Mouse (Mus musculus): ENCODE results near the gene Adap1. TPM values are rescaled to one million over a fixed set of nuclear protein-coding genes. Genes with fewer than 3 reads are reported as not detected.

The Adap1 gene
- polyA plus RNA-seq, 1 experiment from 2014 or later: 132 TPM

DNA sequence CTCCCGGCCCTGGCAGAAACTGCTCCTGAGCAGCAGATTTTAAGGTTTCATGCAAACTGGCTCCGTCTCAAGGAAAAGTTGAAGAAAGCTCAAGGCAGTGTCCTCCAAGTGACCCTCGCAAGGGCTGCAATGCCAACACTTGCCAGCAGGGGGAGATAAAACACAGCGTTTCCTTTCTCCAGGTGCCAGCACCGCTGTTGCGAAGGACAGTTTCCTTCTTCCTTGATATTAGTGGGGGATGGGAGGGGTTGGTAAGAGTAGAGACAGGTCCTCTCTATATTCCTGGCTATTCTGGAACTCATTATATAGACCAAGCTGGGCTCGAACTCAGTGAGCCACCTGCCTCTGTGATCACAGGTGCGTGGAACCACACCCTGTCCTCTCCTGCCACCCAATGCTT is 6.3 kb upstream of the Adap1 start:
- ATAC-seq (ENCODE audit: low FRiP score, low read depth): no peak
- Histone ChIP-seq H3K9ac (no peak overlapping the region), H3K4me2 (no peak overlapping the region), H3K36me3 (peaks cover 11% of the 10 kb centered on the region), H3K27ac (replicated peaks) (no peak overlapping the region), H3K27me3 (no peaks in the 10 kb centered on the region; the same call in 1 of the 2 replicates), H3K9me3 (no peaks in the 10 kb centered on the region), H3K4me1 (replicated peaks) (no peaks in the 10 kb centered on the region), H3K4me3 (no peak overlapping the region)
- 20% methylated on average over 8 of the region's 8 CpGs for WGBS

DNA sequence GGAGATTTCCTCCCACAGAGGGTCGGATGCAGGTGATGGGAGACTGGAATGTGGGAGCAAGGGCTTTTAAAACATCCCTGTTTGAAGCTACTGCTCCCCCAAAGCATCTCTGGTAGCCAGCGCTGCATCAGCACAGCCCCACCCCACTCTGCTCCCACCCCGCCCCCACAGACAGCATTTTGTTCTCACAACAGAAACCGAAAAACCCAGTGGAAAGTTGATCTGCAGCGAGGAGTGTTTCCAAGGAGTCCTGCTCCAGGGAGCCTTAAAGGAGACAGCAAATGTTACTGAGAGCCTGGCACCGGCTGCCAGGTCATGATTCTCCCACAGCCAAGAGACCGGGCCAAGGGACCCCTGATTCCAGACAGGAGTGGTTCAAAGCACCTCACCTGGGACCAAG is 5.3 kb upstream of the Adap1 start:
- 74% methylated on average over 7 of the region's 7 CpGs for WGBS
- Histone ChIP-seq H3K27ac (replicated peaks) (no peak overlapping the region), H3K4me3 (no peak overlapping the region), H3K36me3 (0 out of 2 replicates have a peak, but pooled peaks cover 4% of the 10 kb centered on the region), H3K4me1 (replicated peaks) (0 out of 2 replicates have a peak, but pooled peaks cover 4% of the 10 kb centered on the region), H3K9me3 (no peaks in the 10 kb centered on the region), H3K9ac (no peak overlapping the region), H3K27me3 (no peaks in the 10 kb centered on the region; the same call in 1 of the 2 replicates), H3K4me2 (no peak overlapping the region)
- ATAC-seq (ENCODE audit: low FRiP score, low read depth): no peak

DNA sequence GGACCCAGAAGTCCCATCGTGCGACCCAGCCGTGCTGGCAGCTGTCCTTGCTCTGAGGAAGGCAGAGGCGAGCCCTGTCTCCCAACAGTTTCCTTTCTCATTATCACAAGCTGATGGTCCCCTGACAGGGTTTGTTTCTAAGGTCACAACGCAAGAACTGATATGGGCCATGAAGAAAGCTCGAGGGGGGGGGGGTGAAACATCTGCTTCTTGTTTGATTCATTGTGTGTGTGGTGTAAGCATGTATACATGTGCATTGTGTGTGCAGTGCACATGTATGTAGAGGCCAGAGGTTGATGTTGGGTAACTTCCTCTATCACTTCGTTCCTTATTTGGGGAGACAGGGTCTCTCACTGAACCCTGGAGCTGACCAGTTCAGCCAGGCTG is 2.2 kb upstream of the Adap1 start:
- H3K27me3 ChIP-seq: peaks cover 3% of the 10 kb centered on the region; the same call in 1 of the 2 replicates
- no peak for ATAC-seq (ENCODE audit: low FRiP score, low read depth)
- no peaks in the 10 kb centered on the region for H3K36me3 ChIP-seq
- WGBS: 74% methylated on average over 7 of the region's 7 CpGs
- H3K4me1 ChIP-seq (replicated peaks): peaks cover 28% of the 10 kb centered on the region
- H3K27ac ChIP-seq (replicated peaks): no peak overlapping the region
- H3K9ac ChIP-seq: no peak overlapping the region
- no peak overlapping the region for H3K4me2 ChIP-seq
- H3K9me3 ChIP-seq: no peaks in the 10 kb centered on the region
- no peak overlapping the region for H3K4me3 ChIP-seq

DNA sequence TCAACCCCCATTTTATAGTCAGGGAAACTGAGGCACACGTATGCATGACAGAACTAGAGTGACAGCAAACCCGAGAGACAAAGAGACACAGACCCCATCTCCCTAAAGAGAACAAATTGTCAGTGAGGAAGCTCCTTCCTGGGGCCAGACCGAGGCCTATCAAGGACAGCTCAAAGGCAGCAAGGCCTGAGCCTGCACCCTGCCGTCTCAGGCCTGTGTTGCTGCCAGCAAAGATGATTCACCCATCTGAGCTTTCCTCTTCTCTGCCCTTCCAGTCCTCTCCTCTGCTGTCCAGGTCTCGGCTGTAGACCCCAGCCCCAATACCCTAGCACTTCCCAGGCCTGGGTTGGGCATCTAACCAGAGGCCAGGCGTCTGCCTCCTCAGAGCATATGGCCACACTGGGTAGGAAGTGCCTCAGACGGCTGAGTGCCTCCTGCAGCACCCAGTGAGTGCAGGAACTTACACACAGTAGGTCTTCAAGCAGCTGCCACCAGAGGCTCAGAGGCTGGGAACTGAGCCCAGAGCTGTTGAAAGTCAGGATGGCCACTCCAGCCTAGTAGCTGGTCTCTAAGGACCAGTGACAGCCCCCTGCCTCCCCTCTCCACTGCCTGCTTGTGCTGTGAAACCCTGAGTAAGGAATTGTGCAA is 1.7 kb upstream of the Adap1 start:
- Histone ChIP-seq H3K27ac (replicated peaks) (no peak overlapping the region), H3K9ac (no peak overlapping the region), H3K4me3 (no peak overlapping the region), H3K4me1 (replicated peaks) (peaks cover 28% of the 10 kb centered on the region), H3K9me3 (no peaks in the 10 kb centered on the region), H3K36me3 (no peaks in the 10 kb centered on the region), H3K27me3 (peaks cover 3% of the 10 kb centered on the region; the same call in 1 of the 2 replicates), H3K4me2 (no peak overlapping the region)
- no peak for ATAC-seq (ENCODE audit: low FRiP score, low read depth)
- 78% methylated on average over 7 of the region's 7 CpGs for WGBS

DNA sequence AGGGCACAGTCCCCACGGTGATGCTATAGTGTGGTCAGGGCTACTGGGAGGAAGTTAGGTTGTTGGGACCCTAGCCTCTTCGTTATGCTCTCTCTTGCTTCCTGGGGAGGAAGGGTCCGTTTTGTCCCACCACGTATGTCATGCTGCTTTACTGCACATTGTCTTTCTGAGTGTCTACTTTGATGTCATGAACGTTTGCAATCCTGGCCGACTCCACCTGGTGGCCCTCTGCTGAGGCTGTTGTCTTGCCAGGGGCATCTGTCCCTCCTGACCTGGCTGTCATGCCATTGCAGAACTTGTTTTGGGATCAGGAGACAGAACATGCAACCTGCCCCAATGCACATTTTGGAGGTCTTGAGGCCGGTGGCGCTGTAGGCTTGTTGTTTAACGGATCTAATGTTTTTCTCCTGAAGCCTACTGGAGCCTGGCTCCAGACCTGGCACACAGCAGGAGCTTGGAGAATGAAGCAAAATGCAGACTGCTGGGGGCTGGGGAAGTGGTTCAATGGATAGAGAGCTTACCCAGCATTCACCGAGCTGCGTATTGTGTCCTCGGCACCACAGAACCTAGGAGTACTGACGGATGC is 782 bp upstream of the Adap1 start:
- peak overlapping the region; percentile 76 for H3K4me2 ChIP-seq
- peak overlapping the region; percentile 83 for H3K4me3 ChIP-seq
- 65% methylated on average over 13 of the region's 13 CpGs for WGBS

DNA sequence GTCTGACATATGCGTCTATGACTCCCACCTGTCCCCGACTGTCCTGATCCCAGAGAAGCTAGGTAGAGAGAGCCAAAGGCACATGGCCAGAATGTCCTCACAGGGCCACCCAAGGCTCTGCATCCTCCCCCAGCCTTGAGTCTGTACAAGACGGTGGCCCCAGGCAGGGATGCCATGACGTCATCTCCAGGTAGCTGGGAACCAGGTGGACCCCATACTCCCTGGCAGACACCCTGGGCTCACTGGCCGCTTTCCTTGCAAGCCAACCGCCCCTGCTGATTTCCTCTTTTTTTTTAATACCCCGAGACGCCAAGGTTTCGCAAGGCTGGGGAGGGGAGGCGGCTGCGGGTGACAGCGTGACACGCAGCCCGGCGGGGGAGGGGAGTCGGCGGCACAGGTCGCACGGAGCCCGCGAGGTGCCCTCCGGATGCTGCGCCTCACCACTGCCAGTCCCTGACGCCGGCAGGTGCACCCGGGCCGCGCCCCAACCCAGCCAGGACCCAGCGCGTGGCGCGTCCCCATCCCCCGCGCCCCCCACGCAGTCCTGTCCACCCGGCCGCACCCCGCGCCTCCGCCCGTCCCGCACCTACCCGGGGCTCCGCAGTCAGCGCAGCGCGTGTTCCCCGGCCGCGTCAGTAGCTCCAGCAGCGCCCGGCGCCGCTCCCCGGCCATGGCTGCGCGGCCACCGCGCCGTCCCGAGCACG is 579 bp downstream of the Adap1 start:
- peak overlapping the region; percentile 83 for H3K4me3 ChIP-seq
- H3K4me2 ChIP-seq: peak overlapping the region; percentile 76
- ATAC-seq (ENCODE audit: low FRiP score, low read depth): peak; percentile 43
- peak overlapping the region; percentile 92 for H3K9ac ChIP-seq
- WGBS: 1% methylated on average over 50 of the region's 62 CpGs
- no peaks in the 10 kb centered on the region for H3K36me3 ChIP-seq
- peaks cover 28% of the 10 kb centered on the region for H3K4me1 ChIP-seq (replicated peaks)
- no peaks in the 10 kb centered on the region for H3K9me3 ChIP-seq
- peaks cover 3% of the 10 kb centered on the region; the same call in 1 of the 2 replicates for H3K27me3 ChIP-seq
- peak overlapping the region; percentile 81 for H3K27ac ChIP-seq (replicated peaks)

More for the DNA sequence above, 782 bp upstream of the Adap1 start:
- Histone ChIP-seq H3K27ac (replicated peaks) (no peak overlapping the region), H3K9me3 (no peaks in the 10 kb centered on the region), H3K4me1 (replicated peaks) (peaks cover 28% of the 10 kb centered on the region), H3K9ac (no peak overlapping the region), H3K27me3 (peaks cover 3% of the 10 kb centered on the region; the same call in 1 of the 2 replicates), H3K36me3 (no peaks in the 10 kb centered on the region)
- ATAC-seq (ENCODE audit: low FRiP score, low read depth): no peak

DNA sequence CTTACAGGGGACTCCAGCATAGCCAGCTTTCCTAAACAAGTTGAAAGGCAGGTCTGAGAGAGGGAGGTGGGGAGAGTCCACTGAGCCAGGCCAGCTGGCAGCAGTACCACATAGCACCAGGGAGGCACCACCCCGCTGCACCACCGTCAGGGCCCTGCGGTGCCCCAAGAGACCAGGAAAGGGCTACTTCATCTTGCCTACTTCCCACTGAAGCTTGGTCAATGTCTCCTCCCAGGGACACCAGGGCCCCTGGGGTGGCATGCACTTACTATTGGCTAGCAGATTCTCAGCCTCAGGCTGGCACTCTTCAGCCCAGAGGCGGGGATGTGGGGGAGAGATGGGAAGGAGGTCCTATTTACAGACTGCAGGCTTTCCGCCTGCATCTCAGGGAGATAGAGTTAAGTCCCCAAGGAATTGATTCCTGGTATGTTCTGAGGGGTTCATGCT is 1.4 kb downstream of the Adap1 start:
- 38% methylated on average over 5 of the region's 5 CpGs for WGBS
- Histone ChIP-seq H3K4me1 (replicated peaks) (peaks cover 28% of the 10 kb centered on the region), H3K27me3 (0 out of 2 replicates have a peak, but pooled peaks cover 3% of the 10 kb centered on the region), H3K27ac (replicated peaks) (peak overlapping the region; percentile 81), H3K4me3 (peak overlapping the region; percentile 83), H3K4me2 (peak overlapping the region; percentile 76), H3K9ac (peak overlapping the region; percentile 92), H3K9me3 (no peaks in the 10 kb centered on the region), H3K36me3 (no peaks in the 10 kb centered on the region)
- no peak for ATAC-seq (ENCODE audit: low FRiP score, low read depth)

DNA sequence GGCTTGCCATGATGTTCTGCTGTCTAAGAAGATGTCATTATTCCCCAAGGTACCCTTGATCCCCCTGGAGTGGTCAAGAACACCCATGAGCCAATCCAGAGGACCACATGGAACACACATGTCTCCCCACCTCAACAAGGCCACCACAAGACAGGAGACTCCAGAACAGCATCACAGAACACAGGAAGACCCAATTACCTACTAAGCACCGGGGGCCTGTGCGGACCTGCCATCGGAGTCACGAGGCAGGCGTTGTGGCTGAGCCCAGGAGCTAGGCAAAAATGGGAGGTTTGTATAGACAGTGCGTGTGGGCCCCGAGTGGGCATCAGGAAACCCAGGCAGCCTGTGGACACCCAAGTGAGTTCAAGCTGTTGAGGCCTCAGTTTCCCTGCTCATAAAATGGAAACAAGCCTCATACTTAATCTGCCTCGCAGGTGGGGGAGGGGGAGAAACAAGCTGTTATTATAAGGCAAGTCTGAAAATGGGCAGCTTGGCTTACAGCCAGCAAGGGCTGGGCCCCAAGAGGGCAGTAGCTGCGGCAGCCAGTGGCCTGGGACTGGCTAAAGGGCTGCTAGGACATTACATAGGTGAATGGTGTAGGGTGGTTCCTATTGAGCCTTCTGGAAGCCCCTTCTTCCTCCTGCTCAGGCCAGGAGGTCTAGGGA is 2.0 kb downstream of the Adap1 start:
- no peaks in the 10 kb centered on the region for H3K9me3 ChIP-seq

DNA sequence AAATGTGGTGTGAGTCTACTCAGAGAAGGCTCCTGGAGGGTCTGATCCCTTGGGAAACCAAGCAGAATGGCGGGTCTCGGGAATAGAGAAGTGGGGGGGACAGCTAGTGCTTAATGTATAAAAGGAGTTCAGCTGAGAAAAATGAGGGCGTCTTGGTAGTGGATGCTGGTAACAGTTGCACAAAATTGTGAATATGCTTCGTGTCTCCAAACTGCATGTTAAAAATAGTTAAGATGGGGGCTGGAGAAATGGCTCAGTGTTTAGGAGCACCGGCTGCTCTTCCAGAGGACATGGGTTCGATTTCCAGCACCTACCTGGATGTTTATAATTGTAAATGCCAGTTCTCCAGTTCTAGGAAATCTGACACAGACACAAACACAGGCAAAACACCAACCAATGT is 4.1 kb downstream of the Adap1 start:
- ATAC-seq (ENCODE audit: low FRiP score, low read depth): no peak
- no peak overlapping the region for H3K9ac ChIP-seq
- H3K4me1 ChIP-seq (replicated peaks): peaks cover 28% of the 10 kb centered on the region
- H3K4me2 ChIP-seq: no peak overlapping the region
- H3K9me3 ChIP-seq: no peaks in the 10 kb centered on the region
- H3K36me3 ChIP-seq: no peaks in the 10 kb centered on the region
- H3K27ac ChIP-seq (replicated peaks): no peak overlapping the region
- 85% methylated on average over 6 of the region's 6 CpGs for WGBS
- H3K27me3 ChIP-seq: 0 out of 2 replicates have a peak, but pooled peaks cover 3% of the 10 kb centered on the region
- no peak overlapping the region for H3K4me3 ChIP-seq

More for the DNA sequence above, 2.0 kb downstream of the Adap1 start:
- WGBS: 81% methylated on average over 9 of the region's 9 CpGs
- ATAC-seq (ENCODE audit: low FRiP score, low read depth): no peak
- 0 out of 2 replicates have a peak, but pooled peaks cover 3% of the 10 kb centered on the region for H3K27me3 ChIP-seq
- peak overlapping the region; percentile 92; the same call in 1 of the 2 replicates for H3K9ac ChIP-seq
- H3K27ac ChIP-seq (replicated peaks): no peak overlapping the region
- H3K36me3 ChIP-seq: no peaks in the 10 kb centered on the region
- peaks cover 28% of the 10 kb centered on the region for H3K4me1 ChIP-seq (replicated peaks)
- peak overlapping the region; percentile 76 for H3K4me2 ChIP-seq
- H3K4me3 ChIP-seq: peak overlapping the region; percentile 83

DNA sequence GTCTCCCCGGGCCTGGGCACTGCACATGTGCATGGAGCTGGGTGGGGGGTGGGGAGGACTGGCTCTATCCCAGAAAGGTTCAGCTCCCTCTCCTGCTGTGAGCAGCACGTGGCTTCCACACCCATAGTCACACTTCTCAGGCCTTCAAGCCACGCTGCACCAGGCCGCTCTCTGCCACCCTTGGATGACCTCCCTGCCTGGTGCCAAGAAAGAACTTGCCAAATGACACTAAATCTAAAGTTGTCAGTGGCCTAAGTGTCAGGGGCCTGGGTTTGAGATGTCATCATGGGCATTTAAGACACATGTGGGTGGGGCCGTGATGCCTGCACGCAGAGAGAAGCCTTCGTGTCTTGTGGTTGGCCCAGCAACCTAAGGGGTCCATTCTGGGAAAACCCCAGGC is 5.0 kb downstream of the Adap1 start:
- Histone ChIP-seq H3K9ac (no peak overlapping the region), H3K4me1 (replicated peaks) (peaks cover 21% of the 10 kb centered on the region), H3K27ac (replicated peaks) (no peak overlapping the region), H3K4me3 (no peak overlapping the region), H3K36me3 (no peaks in the 10 kb centered on the region), H3K4me2 (no peak overlapping the region), H3K27me3 (0 out of 2 replicates have a peak, but pooled peaks cover 3% of the 10 kb centered on the region), H3K9me3 (no peaks in the 10 kb centered on the region)
- WGBS: 78% methylated on average over 7 of the region's 7 CpGs
- no peak for ATAC-seq (ENCODE audit: low FRiP score, low read depth)

DNA sequence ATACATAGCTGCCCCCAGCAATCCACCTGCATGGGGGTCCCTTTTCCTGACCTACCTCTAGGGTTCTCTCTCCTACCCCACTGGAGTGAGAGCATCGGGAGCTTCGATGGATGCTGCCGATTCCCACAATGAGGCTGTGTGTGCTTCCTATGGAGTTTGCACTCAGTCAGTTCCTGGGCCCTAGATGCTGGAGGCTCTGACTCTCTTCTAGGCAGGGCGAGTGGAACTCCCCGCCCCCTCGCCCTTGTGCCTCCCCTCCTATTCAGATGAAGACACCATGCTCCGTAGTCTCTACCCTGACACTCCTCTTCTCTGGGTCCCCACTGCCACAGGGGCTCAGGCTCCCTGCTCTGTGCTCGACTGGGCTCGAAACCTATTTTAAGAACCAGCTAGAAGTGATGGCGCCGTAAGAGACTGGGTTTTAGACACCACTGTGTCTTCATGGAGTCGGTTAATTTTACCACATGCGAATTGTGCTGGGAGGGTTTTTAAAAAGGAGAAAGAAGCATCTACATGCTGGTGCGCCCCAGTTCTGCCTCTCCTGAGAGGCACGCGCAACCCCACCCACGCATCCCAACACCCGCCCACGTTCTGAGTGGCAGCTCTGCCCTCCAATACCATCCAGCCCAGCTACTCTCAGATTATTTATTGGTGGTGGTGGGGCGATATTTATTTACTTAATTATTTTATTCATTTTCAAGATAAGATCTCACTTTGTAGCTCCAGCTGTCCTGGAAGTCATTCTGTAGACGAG is 7.5 kb downstream of the Adap1 start:
- no peaks in the 10 kb centered on the region for H3K27me3 ChIP-seq
- WGBS: 65% methylated on average over 21 of the region's 21 CpGs
- no peaks in the 10 kb centered on the region for H3K9me3 ChIP-seq
- no peak overlapping the region for H3K27ac ChIP-seq (replicated peaks)
- peaks cover under 1% of the 10 kb centered on the region for H3K4me1 ChIP-seq (replicated peaks)
- no peaks in the 10 kb centered on the region for H3K36me3 ChIP-seq
- no peak overlapping the region for H3K4me2 ChIP-seq
- no peak for ATAC-seq (ENCODE audit: low FRiP score, low read depth)
- H3K4me3 ChIP-seq: no peak overlapping the region
- no peak overlapping the region for H3K9ac ChIP-seq
